Mouse (Mus musculus) ES-Bruce4 (cell line): ENCODE measurements at regions not wholly inside any gene's neighbourhood (a gene's known extent, or its start where the extent isn't known, plus 50 kb on each side); places are given as distances from the start of the nearest gene placed in this dataset.

Source experiments
- H3K27ac ChIP-seq: 2 replicates; pipeline ENCODE4 v1.5.1; 2012; ENCODE audit warnings: low read length, inconsistent platforms; ENCODE audit not compliant: insufficient read depth
- H3K27me3 ChIP-seq: 2 replicates; pipeline ENCODE4 v1.6.1; 2012; ENCODE audit warnings: mild to moderate bottlenecking, low read length, inconsistent platforms; ENCODE audit not compliant: control insufficient read depth, poor library complexity, insufficient read depth, severe bottlenecking
- H3K36me3 ChIP-seq: 2 replicates; pipeline ENCODE4 v1.6.1; 2012; ENCODE audit warnings: inconsistent platforms, mild to moderate bottlenecking, low read length, moderate library complexity; ENCODE audit not compliant: control insufficient read depth, poor library complexity, insufficient read depth, severe bottlenecking
- H3K4me1 ChIP-seq: one replicate; pipeline ENCODE4 v1.8.1; 2011; ENCODE audit warnings: low read length; ENCODE audit not compliant: control insufficient read depth, insufficient read depth
- H3K4me3 ChIP-seq: 2 replicates; pipeline ENCODE4 v1.5.1; 2011; ENCODE audit warnings: low read depth, mild to moderate bottlenecking, low read length
- H3K9ac ChIP-seq: 2 replicates; pipeline ENCODE4 v1.6.1; 2012; ENCODE audit warnings: low read depth, mild to moderate bottlenecking, inconsistent platforms; ENCODE audit not compliant: poor library complexity, severe bottlenecking
- H3K9me3 ChIP-seq: replicated peaks from 2 replicates; pipeline ENCODE4 v1.6.1; 2012; ENCODE audit warnings: mild to moderate bottlenecking, low read length, inconsistent platforms; ENCODE audit not compliant: control insufficient read depth, poor library complexity, insufficient read depth, severe bottlenecking
- CTCF ChIP-seq: IDR thresholded peaks from one replicate; pipeline ENCODE4 v1.8.1; 2011; ENCODE audit warnings: low read depth, low read length
- EP300 ChIP-seq: IDR thresholded peaks from 2 replicates; pipeline ENCODE4 v1.6.1; 2011; ENCODE audit warnings: low read depth, low read length; ENCODE audit not compliant: insufficient read depth
- POLR2A ChIP-seq: IDR thresholded peaks from one replicate; pipeline ENCODE4 v1.8.1; 2011; ENCODE audit warnings: low read length; ENCODE audit not compliant: insufficient read depth

GRCm38 (mm10) chr6:89242371-89243288, 119.8 kb downstream of the Plxna1 start:
- H3K36me3 ChIP-seq, result no peaks in the 10 kb centered on the region
- H3K9ac ChIP-seq, result no peak overlapping the region
- TF ChIP-seq CTCF (no peak), EP300 (0 out of 2 replicates have a peak, but pooled peaks have one; percentile 26)
- no peaks in the 10 kb centered on the region for H3K9me3 ChIP-seq
- no peaks in the 10 kb centered on the region for H3K27me3 ChIP-seq
- no peak overlapping the region for H3K4me3 ChIP-seq
- H3K4me1 ChIP-seq, result no peaks in the 10 kb centered on the region
- H3K27ac ChIP-seq, result no peak overlapping the region

GRCm38 (mm10) chr6:89245506-89245905, 116.9 kb downstream of the Plxna1 start:
- Histone ChIP-seq H3K27ac (no peak overlapping the region), H3K36me3 (no peaks in the 10 kb centered on the region), H3K9me3 (no peaks in the 10 kb centered on the region), H3K4me1 (no peaks in the 10 kb centered on the region), H3K27me3 (no peaks in the 10 kb centered on the region), H3K9ac (no peak overlapping the region), H3K4me3 (no peak overlapping the region)
- TF ChIP-seq EP300, result no peak
- no peak for TF ChIP-seq POLR2A

GRCm38 (mm10) chr6:89246261-89246660, 116.2 kb downstream of the Plxna1 start:
- Histone ChIP-seq H3K27ac (no peak overlapping the region), H3K4me1 (no peaks in the 10 kb centered on the region), H3K9me3 (no peaks in the 10 kb centered on the region), H3K9ac (no peak overlapping the region), H3K36me3 (no peaks in the 10 kb centered on the region), H3K4me3 (no peak overlapping the region), H3K27me3 (no peaks in the 10 kb centered on the region)
- TF ChIP-seq POLR2A (no peak), CTCF (no peak), EP300 (no peak)

GRCm38 (mm10) chr6:89248574-89248973, 113.8 kb downstream of the Plxna1 start:
- Histone ChIP-seq H3K4me1 (no peaks in the 10 kb centered on the region), H3K9ac (no peak overlapping the region), H3K27ac (no peak overlapping the region), H3K4me3 (no peak overlapping the region), H3K9me3 (no peaks in the 10 kb centered on the region), H3K27me3 (no peaks in the 10 kb centered on the region), H3K36me3 (no peaks in the 10 kb centered on the region)
- TF ChIP-seq CTCF (no peak), EP300 (no peak), POLR2A (no peak)

GRCm38 (mm10) chr6:89249303-89249702, 113.1 kb downstream of the Plxna1 start:
- Histone ChIP-seq H3K4me3 (no peak overlapping the region), H3K4me1 (no peaks in the 10 kb centered on the region), H3K9me3 (no peaks in the 10 kb centered on the region), H3K9ac (no peak overlapping the region), H3K27ac (no peak overlapping the region), H3K36me3 (no peaks in the 10 kb centered on the region), H3K27me3 (no peaks in the 10 kb centered on the region)
- TF ChIP-seq POLR2A, result no peak
- no peak for TF ChIP-seq EP300
- no peak for TF ChIP-seq CTCF

GRCm38 (mm10) chr6:89251641-89252040, 110.8 kb downstream of the Plxna1 start:
- TF ChIP-seq CTCF, result no peak
- H3K9ac ChIP-seq, result no peak overlapping the region
- H3K4me3 ChIP-seq, result no peak overlapping the region
- H3K27ac ChIP-seq, result no peak overlapping the region
- no peaks in the 10 kb centered on the region for H3K4me1 ChIP-seq
- H3K9me3 ChIP-seq, result no peaks in the 10 kb centered on the region
- H3K36me3 ChIP-seq, result no peaks in the 10 kb centered on the region
- no peaks in the 10 kb centered on the region for H3K27me3 ChIP-seq
